Mouse (Mus musculus) 3T3-L1 (cell line): ENCODE data around the gene Smok3a.
"Not testable (repeated sequence)": the region's sequence is repeated elsewhere in the genome, so short reads cannot be mapped to it uniquely, and the experiment has no call there.

ENCODE experiments used
- DNase-seq: peaks from one replicate; pipeline ENCODE4 v3.0.0-alpha.2; 2015; ENCODE audit warnings: low read depth, low spot score

Gene Smok3a

DNA sequence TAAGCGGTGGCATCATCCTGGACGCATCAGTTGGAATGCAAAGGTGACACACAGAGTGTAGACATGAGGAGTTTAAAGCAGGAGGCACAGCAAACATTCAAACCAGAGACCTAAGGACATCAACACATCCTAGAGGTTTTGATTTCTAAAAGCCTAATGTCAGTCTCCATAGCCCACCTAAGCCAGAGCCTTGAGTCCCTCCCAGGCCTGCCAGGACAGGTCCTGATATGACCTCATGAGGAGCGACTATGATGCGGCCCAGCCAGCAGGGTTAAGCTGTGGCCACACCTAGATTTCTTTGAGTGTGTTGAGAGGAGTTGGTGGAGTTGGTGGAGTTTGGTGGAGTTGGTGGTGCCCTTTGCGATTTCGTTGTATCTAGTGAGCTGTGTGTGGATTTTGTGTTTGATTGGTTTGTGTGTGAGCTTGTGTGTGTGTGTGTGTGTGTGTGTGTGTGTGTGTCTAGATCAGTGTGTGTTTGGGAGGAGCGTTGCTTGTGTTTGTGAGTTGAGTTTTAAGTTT is at the start of gene Smok3a, which contains the start of gene Smok3b:
Gene Smok3a (plus strand): TSS at position 301 of the 519 bp plus-strand sequence.
Gene Smok3b (plus strand): TSS at position 469 of the 519 bp plus-strand sequence.
- DNase-seq = not testable (repeated sequence)

DNA sequence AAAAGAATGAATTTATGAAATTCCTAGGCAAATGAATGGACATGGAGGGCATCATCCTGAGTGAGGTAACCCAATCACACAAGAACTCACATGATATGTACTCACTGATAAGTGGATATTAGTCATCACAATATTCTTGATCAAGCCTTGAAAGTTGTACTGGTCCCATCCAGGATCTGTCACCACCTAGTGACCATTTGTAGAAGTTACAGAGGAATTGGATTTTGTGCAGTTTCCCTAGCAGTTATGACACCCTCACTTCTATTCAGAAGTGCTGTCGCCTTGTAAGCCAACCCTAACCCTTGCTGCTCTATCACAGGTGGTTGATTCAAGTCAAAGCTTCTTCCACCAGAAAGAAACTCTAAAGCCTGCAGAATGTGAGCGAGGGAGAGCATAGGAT is 47.9 kb upstream of the Smok3a start:
- DNase-seq = peak; percentile 68

DNA sequence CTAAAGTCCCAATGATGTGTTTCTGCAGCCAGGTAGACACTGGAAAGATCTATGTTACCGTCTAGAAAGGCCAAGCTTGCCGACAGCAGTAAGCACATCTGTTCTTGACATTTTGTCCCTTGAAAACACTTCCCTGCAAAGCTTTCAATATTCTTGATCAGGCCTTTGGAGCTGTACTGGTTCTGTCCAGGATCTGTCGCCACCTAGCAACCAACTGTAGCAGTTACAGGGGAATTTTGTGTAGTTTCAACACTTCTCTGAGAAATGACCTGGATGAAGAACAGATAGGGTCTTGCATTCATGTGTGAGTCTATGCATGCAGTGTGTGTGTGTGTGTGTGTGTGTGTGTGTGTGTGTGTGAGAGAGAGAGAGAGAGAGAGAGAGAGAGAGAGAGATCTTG is 47.3 kb upstream of the Smok3a start:
- DNase-seq = peak; percentile 62

DNA sequence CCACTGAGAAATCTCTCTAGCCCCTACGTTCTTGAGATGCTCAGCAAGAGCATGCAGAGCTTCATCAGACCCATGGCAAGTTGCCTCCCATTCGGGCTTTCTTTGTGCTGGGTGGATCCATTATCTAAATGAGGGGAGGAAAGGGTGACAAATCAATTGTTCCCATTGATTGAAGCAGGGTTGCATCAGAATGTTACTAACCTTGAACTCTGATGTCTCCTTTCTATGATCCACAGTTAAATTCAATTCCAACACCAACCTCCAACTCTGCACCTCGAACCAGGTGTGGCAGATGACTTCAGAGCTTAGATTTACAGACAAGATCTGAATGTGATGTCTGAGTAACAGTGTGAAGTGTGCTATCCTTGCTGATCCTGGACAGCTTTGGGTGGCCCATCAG is 46.3 kb upstream of the Smok3a start:
- DNase-seq = no peak

GRCm38 (mm10) chr5:137975434-137975833 is 45.6 kb upstream of the Smok3a start:
- DNase-seq = no peak

GRCm38 (mm10) chr5:137977291-137977690 is 43.8 kb upstream of the Smok3a start:
- no peak for DNase-seq

DNA sequence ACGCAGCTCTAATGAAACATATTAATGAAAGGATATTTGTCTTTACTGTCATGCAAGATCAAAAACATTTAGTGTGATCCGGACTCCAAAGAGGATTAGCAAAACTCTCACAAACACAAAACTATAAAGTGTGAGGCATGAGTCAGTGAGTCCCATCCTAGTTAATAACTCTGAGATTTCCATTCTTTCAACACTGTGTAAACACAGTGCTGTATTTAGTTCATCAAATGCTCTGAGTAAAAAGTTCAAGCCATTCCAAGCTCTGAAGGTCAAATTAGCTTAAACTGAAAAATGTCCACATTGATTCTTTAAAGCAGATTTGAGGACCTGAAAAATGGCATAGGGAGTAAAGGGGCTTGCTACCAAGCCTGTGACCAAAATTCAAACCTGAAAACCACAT is 42.0 kb upstream of the Smok3a start:
- no peak for DNase-seq

DNA sequence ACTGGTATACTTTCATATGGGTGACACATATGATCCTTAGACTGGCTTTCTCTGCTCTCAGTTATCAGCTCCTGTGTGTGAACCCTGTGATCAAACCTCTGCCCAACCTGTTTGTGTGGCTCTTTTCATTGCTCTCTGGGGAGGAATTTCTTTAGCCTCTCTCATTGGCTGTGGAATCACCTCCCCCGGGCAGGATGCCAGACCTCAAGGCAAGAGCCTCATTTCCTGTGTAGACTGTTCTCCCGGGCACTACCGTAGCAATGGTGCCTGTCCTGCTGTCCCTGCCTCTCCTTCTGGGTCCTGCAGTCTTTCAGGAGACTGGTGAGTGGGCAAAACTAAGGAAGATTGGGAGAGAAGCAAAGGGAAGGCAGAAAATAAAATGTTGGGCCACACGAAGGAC is 39.8 kb upstream of the Smok3a start, which contains the start of gene Azgp1:
Gene Azgp1 (plus strand): TSS at position 221 of the 400 bp plus-strand sequence.
- DNase-seq = peak; percentile 40

DNA sequence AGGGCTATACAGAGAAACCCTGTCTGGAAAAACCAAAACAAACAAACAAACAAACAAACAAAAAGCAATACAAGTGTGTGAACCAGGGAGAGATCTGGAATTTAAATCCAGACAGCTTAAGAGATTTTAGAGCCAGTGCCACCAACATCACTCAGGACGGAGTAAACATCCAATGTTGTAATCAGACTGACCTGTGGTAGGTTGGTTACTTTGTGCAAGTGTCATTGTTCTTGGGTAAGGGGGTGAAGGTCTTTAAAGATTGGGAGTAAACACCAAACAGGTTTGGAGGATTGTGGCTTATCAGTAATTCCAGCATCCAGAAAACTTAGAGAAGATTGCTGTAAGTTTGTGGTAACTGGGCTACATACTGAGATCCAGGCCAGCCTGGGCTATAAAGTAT is 34.7 kb upstream of the Smok3a start:
- no peak for DNase-seq

DNA sequence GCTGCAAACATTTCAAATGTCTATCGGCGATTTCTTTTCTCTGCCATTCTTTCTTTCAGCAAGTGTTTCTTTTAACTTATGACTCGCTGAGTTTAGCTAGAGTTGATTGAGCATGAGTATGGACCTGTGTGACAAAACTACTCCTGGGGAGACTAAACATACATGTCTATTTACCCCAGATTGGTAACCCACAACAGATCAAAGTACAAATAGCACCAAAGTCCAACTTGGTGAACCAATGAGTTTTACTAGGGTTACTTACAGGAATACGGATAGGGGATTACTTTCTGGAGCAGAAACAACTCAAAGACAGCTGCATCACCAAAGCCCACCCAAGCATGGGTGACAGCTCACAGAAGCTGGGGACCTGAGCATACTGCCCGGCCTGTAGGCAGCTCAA is 11.6 kb upstream of the Smok3a start:
- no peak for DNase-seq

DNA sequence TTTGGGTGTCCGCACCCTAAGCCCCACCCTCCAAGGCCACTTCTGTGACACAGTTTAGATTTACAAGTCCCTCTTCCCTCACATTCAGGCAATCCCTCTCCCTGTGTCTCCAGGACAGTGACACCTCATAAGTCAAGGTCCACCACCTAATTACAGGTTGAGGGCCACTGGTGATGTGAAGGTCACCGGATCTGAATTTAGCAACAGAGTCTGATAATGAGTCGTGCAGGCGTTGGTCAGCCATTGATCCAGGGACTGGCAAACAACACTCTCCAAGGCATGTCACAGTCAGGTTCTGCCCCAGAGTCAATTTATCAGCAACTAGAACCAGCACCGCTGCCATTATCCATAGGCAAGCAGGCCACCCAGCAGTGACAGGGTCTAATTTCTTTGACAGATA is 8.7 kb upstream of the Smok3a start:
- DNase-seq = no peak

GRCm38 (mm10) chr5:138016530-138016929 is 4.5 kb upstream of the Smok3a start:
- DNase-seq = no peak

DNA sequence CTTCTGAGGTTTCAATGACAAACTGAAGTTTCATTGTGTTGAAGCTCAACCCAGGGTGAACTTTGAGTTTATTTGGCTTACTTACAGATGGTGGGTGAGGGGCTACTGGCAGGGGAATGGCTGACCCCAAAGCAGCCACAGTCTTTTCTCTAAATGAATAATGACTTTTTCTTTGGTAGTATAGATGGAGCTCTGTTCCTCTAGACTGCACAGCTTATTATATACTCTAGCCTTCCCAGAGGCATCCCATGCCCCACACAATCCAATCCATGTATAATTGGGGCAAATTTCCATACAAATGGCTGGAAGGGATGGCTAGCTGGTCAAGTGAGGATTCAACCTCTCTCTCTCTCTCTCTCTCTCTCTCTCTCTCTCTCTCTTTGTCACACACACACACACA is 4.1 kb upstream of the Smok3a start:
- DNase-seq = no peak

GRCm38 (mm10) chr5:138019577-138019976 is 1.5 kb upstream of the Smok3a start:
- not testable (repeated sequence) for DNase-seq

DNA sequence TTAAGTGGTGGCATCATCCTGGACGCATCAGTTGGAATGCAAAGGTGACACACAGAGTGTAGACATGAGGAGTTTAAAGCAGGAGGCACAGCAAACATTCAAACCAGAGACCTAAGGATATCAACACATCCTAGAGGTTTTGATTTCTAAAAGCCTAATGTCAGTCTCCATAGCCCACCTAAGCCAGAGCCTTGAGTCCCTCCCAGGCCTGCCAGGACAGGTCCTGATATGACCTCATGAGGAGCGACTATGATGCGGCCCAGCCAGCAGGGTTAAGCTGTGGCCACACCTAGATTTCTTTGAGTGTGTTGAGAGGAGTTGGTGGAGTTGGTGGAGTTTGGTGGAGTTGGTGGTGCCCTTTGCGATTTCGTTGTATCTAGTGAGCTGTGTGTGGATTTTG is 31.8 kb downstream of the Smok3a start, which contains the start of gene Smok3c:
Gene Smok3c (plus strand): TSS at position 301 of the 400 bp plus-strand sequence.
- not testable (repeated sequence) for DNase-seq

GRCm38 (mm10) chr5:138073803-138074202 is 52.7 kb downstream of the Smok3a start:
- no peak for DNase-seq

GRCm38 (mm10) chr5:138075684-138076083 is 54.6 kb downstream of the Smok3a start:
- no peak for DNase-seq

GRCm38 (mm10) chr5:138076148-138076547 is 55.1 kb downstream of the Smok3a start:
- DNase-seq = no peak

DNA sequence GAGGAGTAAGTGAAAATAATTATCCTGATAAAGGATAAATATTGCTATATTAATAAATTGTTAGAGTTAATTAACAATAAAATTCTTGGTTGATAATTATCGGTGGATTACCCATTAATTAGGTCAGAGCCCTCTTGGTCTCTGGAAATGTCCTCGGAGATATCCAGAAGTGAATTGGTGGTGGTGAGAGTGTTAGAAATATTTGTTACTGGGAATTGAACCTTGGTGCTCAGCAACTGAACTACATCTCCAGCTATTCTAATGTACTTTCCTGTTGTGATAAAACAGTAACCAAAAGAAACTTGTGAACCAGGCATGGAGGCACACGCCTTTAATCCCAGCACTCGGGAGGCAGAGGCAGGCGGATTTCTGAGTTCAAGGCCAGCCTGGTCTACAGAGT is 59.4 kb downstream of the Smok3a start:
- DNase-seq = no peak

- no peak for DNase-seq
These were observed 60.4 kb downstream of the Smok3a start for GRCm38 (mm10) chr5:138081446-138081845.

DNA sequence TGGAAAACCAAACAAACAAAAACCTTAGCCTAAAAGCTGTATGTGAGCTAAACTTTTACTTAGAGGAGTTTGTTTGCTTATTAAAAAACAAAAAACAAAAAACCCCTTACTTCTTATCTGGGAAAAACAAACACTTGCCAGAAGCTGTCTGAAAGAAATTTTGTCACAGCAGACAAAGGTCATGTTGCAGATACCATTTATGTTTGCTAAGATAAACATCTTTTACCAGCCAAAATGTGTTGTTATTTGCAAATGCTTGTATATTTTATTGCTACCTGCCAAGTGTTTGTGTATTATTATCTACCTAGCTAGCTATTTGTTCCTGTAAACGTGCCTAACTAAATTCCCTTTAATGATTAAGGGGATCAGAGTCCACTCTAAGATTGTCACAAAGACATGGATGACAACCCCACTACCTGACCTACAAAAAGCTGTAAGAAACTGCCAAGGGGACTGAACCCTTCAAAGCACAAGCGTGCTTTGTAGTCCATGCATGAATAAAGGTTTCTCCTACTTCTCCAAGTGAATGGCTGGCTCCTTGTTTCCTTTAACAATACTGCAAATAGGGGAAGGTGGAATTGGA is 62.3 kb downstream of the Smok3a start:
- no peak for DNase-seq

DNA sequence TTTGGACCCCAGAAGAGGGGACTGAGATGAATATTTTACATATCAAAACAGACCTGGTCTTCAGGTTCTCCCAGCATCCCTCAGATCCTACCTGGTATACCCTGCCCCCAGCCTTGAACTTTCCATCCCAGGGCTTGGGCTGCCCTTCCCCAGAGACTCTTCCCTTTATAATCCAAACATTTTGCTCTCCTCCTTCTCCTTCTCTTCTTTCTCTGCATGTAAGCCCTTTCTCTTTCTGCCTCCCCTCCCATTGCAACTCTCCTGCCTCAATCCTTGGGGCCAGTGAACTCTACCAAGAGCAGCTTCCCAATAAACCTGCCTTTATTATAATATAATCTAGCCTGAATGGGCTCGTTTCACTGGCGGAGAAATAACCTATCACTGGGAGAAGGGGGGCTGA is 62.9 kb downstream of the Smok3a start:
- no peak for DNase-seq
